Mouse (Mus musculus) ES-Bruce4 (cell line): ENCODE measurements at regions not wholly inside any gene's neighbourhood (a gene's known extent, or its start where the extent isn't known, plus 50 kb on each side); places are given as distances from the start of the nearest gene placed in this dataset.

Source experiments
- CTCF ChIP-seq: IDR thresholded peaks from one replicate; pipeline ENCODE4 v1.8.1; 2011; ENCODE audit warnings: low read depth, low read length
- POLR2A ChIP-seq: IDR thresholded peaks from one replicate; pipeline ENCODE4 v1.8.1; 2011; ENCODE audit warnings: low read length; ENCODE audit not compliant: insufficient read depth

GRCm38 (mm10) chr19:14360611-14361010 is 237.2 kb downstream of the Tle4 start:
- TF ChIP-seq CTCF (no peak), POLR2A (no peak)
